Mouse (Mus musculus): ENCODE measurements around the gene Avpr1b. TPM values are rescaled to one million over a fixed set of nuclear protein-coding genes. Genes with fewer than 3 reads are reported as not detected.

The Avpr1b gene
- polyA plus RNA-seq, 1 experiment from 2014 or later, result not detected

GRCm38 (mm10) chr1:131573721-131574120 lies 25.3 kb upstream of the Avpr1b start:
- no peak for ATAC-seq
- no peak overlapping the region for H3K4me3 ChIP-seq (ENCODE audit: low read length)
- H3K27me3 ChIP-seq (replicated peaks; ENCODE audit: control insufficient read depth, insufficient read depth, low read length), result no peaks in the 10 kb centered on the region
- no peak overlapping the region for H3K9ac ChIP-seq (ENCODE audit: low read depth, low read length)
- H3K4me1 ChIP-seq (ENCODE audit: control insufficient read depth, insufficient read depth, low read depth, low read length), result no peaks in the 10 kb centered on the region
- 94% methylated on average over 14 of the region's 14 CpGs for WGBS
- H3K27ac ChIP-seq (ENCODE audit: low read depth, low read length), result no peak overlapping the region
- H3K9me3 ChIP-seq (ENCODE audit: control insufficient read depth, low read length), result no peaks in the 10 kb centered on the region
- H3K4me2 ChIP-seq (ENCODE audit: low read length), result no peak overlapping the region
- no peaks in the 10 kb centered on the region for H3K36me3 ChIP-seq (ENCODE audit: control insufficient read depth, insufficient read depth, low read length)

DNA sequence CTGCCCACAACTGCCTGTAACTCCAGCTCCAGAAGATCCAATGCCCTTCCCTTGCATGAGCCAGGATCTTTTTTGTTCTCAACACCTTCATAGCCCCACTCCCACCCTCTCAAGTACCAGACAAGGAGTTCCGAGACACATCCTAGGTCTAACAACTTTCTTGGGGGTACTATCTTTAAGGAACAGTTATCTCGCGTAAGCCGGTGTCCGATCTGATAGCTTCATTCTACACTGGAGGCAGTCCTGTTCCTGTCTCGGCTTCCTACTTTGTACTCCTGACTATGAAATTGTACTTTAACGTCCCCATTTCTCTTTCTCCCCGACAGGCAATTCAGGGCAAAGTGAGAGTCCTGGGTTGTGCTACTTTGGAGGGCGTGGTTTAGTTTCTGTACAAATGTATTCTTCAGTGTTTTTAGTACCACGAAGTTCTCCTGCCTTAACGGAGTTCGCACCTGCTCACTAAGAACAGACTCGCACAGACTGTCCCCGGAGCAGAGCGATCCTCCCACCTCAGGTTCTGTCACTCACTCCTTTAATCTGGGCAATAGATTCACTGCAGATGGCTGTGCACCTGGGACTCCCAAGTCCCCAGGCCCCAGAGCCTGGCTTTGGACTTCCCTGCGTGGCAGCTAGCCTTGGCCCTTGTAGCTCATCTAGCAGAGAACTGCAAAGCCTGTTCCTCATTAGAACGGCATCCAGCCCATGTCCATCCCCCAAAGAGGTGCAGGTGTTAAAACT lies 19.9 kb upstream of the Avpr1b start:
- no peak for ATAC-seq
- Histone ChIP-seq H3K27ac (ENCODE audit: low read depth, low read length) (no peak overlapping the region), H3K9me3 (ENCODE audit: control insufficient read depth, low read length) (no peaks in the 10 kb centered on the region), H3K27me3 (replicated peaks; ENCODE audit: control insufficient read depth, insufficient read depth, low read length) (no peaks in the 10 kb centered on the region), H3K4me2 (ENCODE audit: low read length) (no peak overlapping the region), H3K36me3 (ENCODE audit: control insufficient read depth, insufficient read depth, low read length) (no peaks in the 10 kb centered on the region), H3K9ac (ENCODE audit: low read depth, low read length) (no peak overlapping the region), H3K4me1 (ENCODE audit: control insufficient read depth, insufficient read depth, low read depth, low read length) (no peaks in the 10 kb centered on the region), H3K4me3 (ENCODE audit: low read length) (no peak overlapping the region)
- WGBS, result 81% methylated on average over 17 of the region's 17 CpGs

GRCm38 (mm10) chr1:131580389-131580788 lies 18.6 kb upstream of the Avpr1b start:
- no peak overlapping the region for H3K4me3 ChIP-seq (ENCODE audit: low read length)
- H3K4me2 ChIP-seq (ENCODE audit: low read length), result no peak overlapping the region
- no peaks in the 10 kb centered on the region for H3K36me3 ChIP-seq (ENCODE audit: control insufficient read depth, insufficient read depth, low read length)
- H3K27ac ChIP-seq (ENCODE audit: low read depth, low read length), result no peak overlapping the region
- no peaks in the 10 kb centered on the region for H3K27me3 ChIP-seq (replicated peaks; ENCODE audit: control insufficient read depth, insufficient read depth, low read length)
- 48% methylated on average over 4 of the region's 4 CpGs for WGBS
- H3K4me1 ChIP-seq (ENCODE audit: control insufficient read depth, insufficient read depth, low read depth, low read length), result no peaks in the 10 kb centered on the region
- no peaks in the 10 kb centered on the region for H3K9me3 ChIP-seq (ENCODE audit: control insufficient read depth, low read length)
- H3K9ac ChIP-seq (ENCODE audit: low read depth, low read length), result no peak overlapping the region
- ATAC-seq, result no peak

DNA sequence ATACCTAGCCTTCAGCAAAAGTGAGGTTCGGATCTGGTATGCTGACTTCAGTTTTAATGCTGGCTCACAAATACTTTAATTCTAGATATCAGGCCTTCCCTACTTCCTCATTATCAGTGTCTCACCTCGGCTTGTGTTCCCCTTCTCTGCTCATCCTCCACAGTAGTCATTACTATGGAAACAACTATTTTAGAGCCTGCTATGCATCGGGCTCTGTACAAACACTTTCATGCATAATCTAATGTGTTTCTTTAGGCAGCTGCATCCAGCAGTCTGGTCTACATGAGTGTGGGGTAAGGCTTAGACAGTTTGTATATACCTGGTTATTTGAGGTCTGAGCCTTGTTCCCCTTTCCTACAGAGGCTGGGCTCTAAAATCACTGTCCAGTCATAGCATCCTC lies 15.4 kb upstream of the Avpr1b start:
- WGBS, result 75% methylated on average over 3 of the region's 3 CpGs
- Histone ChIP-seq H3K9me3 (ENCODE audit: control insufficient read depth, low read length) (no peaks in the 10 kb centered on the region), H3K9ac (ENCODE audit: low read depth, low read length) (no peak overlapping the region), H3K27me3 (replicated peaks; ENCODE audit: control insufficient read depth, insufficient read depth, low read length) (no peaks in the 10 kb centered on the region), H3K4me2 (ENCODE audit: low read length) (no peak overlapping the region), H3K27ac (ENCODE audit: low read depth, low read length) (no peak overlapping the region), H3K36me3 (ENCODE audit: control insufficient read depth, insufficient read depth, low read length) (no peaks in the 10 kb centered on the region), H3K4me1 (ENCODE audit: control insufficient read depth, insufficient read depth, low read depth, low read length) (no peaks in the 10 kb centered on the region), H3K4me3 (ENCODE audit: low read length) (no peak overlapping the region)
- no peak for ATAC-seq

DNA sequence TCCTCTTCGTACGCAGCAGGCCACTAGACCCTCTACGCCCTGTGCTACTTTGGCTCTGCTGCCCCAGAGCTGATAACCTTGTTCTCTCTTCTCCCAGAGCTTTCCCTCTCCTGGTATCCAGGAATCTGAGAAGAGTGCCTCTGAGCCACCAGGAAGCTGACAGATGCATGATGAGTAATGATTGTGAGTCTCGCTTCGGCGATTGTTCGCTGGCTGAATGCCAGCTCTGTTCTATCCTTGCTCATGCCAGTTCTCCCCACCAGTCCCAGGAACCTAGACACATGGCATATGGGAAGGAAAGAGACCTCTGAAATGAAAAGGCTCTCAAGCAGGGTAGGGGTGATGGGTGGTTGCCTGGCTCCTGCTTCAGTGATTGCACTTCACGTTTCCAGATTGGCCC lies 12.2 kb upstream of the Avpr1b start:
- 59% methylated on average over 8 of the region's 8 CpGs for WGBS
- Histone ChIP-seq H3K4me3 (ENCODE audit: low read length) (no peak overlapping the region), H3K9me3 (ENCODE audit: control insufficient read depth, low read length) (no peaks in the 10 kb centered on the region), H3K9ac (ENCODE audit: low read depth, low read length) (no peak overlapping the region), H3K27ac (ENCODE audit: low read depth, low read length) (no peak overlapping the region), H3K27me3 (replicated peaks; ENCODE audit: control insufficient read depth, insufficient read depth, low read length) (no peaks in the 10 kb centered on the region), H3K4me2 (ENCODE audit: low read length) (no peak overlapping the region), H3K36me3 (ENCODE audit: control insufficient read depth, insufficient read depth, low read length) (no peaks in the 10 kb centered on the region), H3K4me1 (ENCODE audit: control insufficient read depth, insufficient read depth, low read depth, low read length) (no peaks in the 10 kb centered on the region)
- ATAC-seq, result no peak

GRCm38 (mm10) chr1:131600314-131600713 lies 1.3 kb downstream of the Avpr1b start:
- no peak overlapping the region for H3K9ac ChIP-seq (ENCODE audit: low read depth, low read length)
- no peak for ATAC-seq
- H3K9me3 ChIP-seq (ENCODE audit: control insufficient read depth, low read length), result no peaks in the 10 kb centered on the region
- 34% methylated on average over 11 of the region's 11 CpGs for WGBS
- no peaks in the 10 kb centered on the region for H3K27me3 ChIP-seq (replicated peaks; ENCODE audit: control insufficient read depth, insufficient read depth, low read length)
- H3K4me2 ChIP-seq (ENCODE audit: low read length), result no peak overlapping the region
- H3K27ac ChIP-seq (ENCODE audit: low read depth, low read length), result no peak overlapping the region
- H3K36me3 ChIP-seq (ENCODE audit: control insufficient read depth, insufficient read depth, low read length), result no peaks in the 10 kb centered on the region
- H3K4me3 ChIP-seq (ENCODE audit: low read length), result no peak overlapping the region
- no peaks in the 10 kb centered on the region for H3K4me1 ChIP-seq (ENCODE audit: control insufficient read depth, insufficient read depth, low read depth, low read length)

DNA sequence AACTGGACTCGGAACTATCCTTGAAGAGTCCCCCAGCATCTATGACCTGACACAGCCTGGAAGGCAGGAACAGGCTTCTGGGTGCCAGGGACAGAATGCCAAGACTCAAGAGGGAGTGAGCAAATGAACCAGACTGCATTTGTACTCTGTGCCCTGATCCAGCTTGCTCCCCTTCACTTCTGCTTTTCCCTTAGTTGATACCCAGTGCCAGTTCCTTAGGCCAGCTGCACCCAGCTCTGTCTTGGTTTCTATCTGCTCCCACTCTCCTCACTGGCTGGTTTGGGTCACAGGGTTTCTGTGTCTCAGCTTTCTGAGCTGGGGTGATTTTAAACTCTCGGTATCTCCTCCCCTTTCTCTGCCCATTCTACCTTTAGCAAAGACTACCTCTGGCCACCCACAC lies 7.7 kb downstream of the Avpr1b start:
- Histone ChIP-seq H3K4me3 (ENCODE audit: low read length) (no peak overlapping the region), H3K27ac (ENCODE audit: low read depth, low read length) (no peak overlapping the region), H3K36me3 (ENCODE audit: control insufficient read depth, insufficient read depth, low read length) (no peaks in the 10 kb centered on the region), H3K27me3 (replicated peaks; ENCODE audit: control insufficient read depth, insufficient read depth, low read length) (no peaks in the 10 kb centered on the region), H3K9me3 (ENCODE audit: control insufficient read depth, low read length) (no peaks in the 10 kb centered on the region), H3K9ac (ENCODE audit: low read depth, low read length) (no peak overlapping the region), H3K4me1 (ENCODE audit: control insufficient read depth, insufficient read depth, low read depth, low read length) (no peaks in the 10 kb centered on the region), H3K4me2 (ENCODE audit: low read length) (no peak overlapping the region)
- 87% methylated on average over 2 of the region's 2 CpGs for WGBS
- no peak for ATAC-seq

GRCm38 (mm10) chr1:131612556-131613155 lies 13.6 kb downstream of the Avpr1b start:
- H3K27me3 ChIP-seq (replicated peaks; ENCODE audit: control insufficient read depth, insufficient read depth, low read length), result no peaks in the 10 kb centered on the region
- H3K4me2 ChIP-seq (ENCODE audit: low read length), result no peak overlapping the region
- 76% methylated on average over 4 of the region's 4 CpGs for WGBS
- no peak overlapping the region for H3K9ac ChIP-seq (ENCODE audit: low read depth, low read length)
- no peaks in the 10 kb centered on the region for H3K4me1 ChIP-seq (ENCODE audit: control insufficient read depth, insufficient read depth, low read depth, low read length)
- H3K9me3 ChIP-seq (ENCODE audit: control insufficient read depth, low read length), result no peaks in the 10 kb centered on the region
- no peak overlapping the region for H3K4me3 ChIP-seq (ENCODE audit: low read length)
- no peak overlapping the region for H3K27ac ChIP-seq (ENCODE audit: low read depth, low read length)
- H3K36me3 ChIP-seq (ENCODE audit: control insufficient read depth, insufficient read depth, low read length), result no peaks in the 10 kb centered on the region
- no peak for ATAC-seq

- ATAC-seq, result no peak
- WGBS, result 84% methylated on average over 16 of the region's 16 CpGs
- H3K27me3 ChIP-seq (replicated peaks; ENCODE audit: control insufficient read depth, insufficient read depth, low read length), result no peaks in the 10 kb centered on the region
These were observed 14.5 kb downstream of the Avpr1b start for GRCm38 (mm10) chr1:131613361-131614133.

More at GRCm38 (mm10) chr1:131613361-131614133, 14.5 kb downstream of the Avpr1b start:
- H3K9me3 ChIP-seq (ENCODE audit: control insufficient read depth, low read length), result no peaks in the 10 kb centered on the region
- no peak overlapping the region for H3K4me2 ChIP-seq (ENCODE audit: low read length)
- no peak overlapping the region for H3K4me3 ChIP-seq (ENCODE audit: low read length)
- H3K9ac ChIP-seq (ENCODE audit: low read depth, low read length), result no peak overlapping the region
- no peaks in the 10 kb centered on the region for H3K36me3 ChIP-seq (ENCODE audit: control insufficient read depth, insufficient read depth, low read length)
- no peaks in the 10 kb centered on the region for H3K4me1 ChIP-seq (ENCODE audit: control insufficient read depth, insufficient read depth, low read depth, low read length)
- no peak overlapping the region for H3K27ac ChIP-seq (ENCODE audit: low read depth, low read length)
